Mouse (Mus musculus) liver, adult 2 months (tissue): ENCODE data around the gene Chchd6.

Experiments used
- CTCF ChIP-seq: fragments of 200-500 bp; IDR thresholded peaks from 2 replicates; pipeline ENCODE4 v1.5.1; 2011; ENCODE audit warnings: low read depth, low read length, control low read depth
- POLR2A ChIP-seq: fragments of 200-500 bp; IDR thresholded peaks from 2 replicates; pipeline ENCODE4 v1.6.1; 2011; ENCODE audit warnings: low read length, control low read depth; ENCODE audit not compliant: insufficient read depth; ENCODE audit errors: extremely low read depth

GRCm38 (mm10) chr6:89615373-89615755 is 19.9 kb upstream of the Chchd6 start:
- no peak for TF ChIP-seq POLR2A
- TF ChIP-seq CTCF: no peak
